8 mouse cellular contexts compared by ENCODE assay signal in the genomic region with DNA sequence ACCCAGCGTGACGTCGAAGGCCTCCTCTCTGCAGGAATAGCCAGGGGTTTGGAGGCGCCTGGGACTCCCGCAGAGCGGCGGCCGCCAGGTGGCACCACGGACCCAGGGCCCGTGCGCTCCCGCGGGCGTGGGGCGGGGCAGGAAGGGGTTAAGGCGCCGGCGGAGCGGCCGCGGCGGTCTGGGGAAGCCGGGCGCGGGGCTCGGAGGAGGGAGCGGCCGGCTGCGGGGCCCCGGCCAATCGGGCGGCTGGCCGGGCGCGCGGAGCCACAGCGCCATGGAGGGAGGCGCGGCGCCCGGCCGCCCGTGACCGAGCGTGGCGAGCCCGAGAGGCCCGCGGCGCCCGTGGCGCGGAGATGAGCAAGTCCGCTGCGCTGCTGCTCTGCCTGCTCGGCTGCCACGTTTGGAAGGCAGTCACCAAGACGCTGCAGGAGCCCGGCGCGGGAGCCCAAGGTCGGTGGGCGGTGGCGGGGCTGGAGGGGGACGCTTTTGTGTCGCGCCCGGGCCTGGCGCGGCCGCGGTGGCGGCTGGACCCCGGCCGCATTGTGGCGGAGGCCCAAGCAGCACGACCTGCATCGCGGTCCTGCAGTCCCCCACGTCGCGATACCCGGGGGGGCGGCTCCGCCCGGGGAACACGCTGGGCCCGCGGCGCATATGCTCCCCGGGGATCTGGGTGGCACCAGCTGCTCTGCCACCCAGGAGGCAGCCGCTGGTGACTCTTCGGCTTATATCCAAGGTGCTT. TPM values are rescaled to one million over a fixed set of nuclear protein-coding genes. Genes with fewer than 3 reads are reported as not detected.
DNase-seq lines count a peak whose midpoint lies in the region; ATAC-seq lines count a peak whose summit lies in the region.

No protein-coding gene starts in this region.

- intact Hi-C loops in left cerebral cortex, postnatal 10 days (cut with DNase I): loop anchor here (2.0 to 10.0 kb wide), 5 partner anchors 49 to 296 kb away; partner anchors contain the start of genes Nmt2 and Rpp38

- H3K9me3 ChIP-seq in intestine, embryonic 15.5 days: no peaks in the 10 kb centered on the region

- peak overlapping the region; percentile 84 for H3K27ac ChIP-seq in intestine, embryonic 15.5 days

- H3K27me3 ChIP-seq in intestine, embryonic 15.5 days (replicated peaks): no peaks in the 10 kb centered on the region

- H3K9ac ChIP-seq in intestine, embryonic 15.5 days: peak overlapping the region; percentile 85

- peak overlapping the region; percentile 74 for H3K4me2 ChIP-seq in intestine, embryonic 15.5 days (replicated peaks)

- peak overlapping the region; percentile 83 for H3K4me3 ChIP-seq in intestine, embryonic 15.5 days (replicated peaks)

- no peaks in the 10 kb centered on the region for H3K36me3 ChIP-seq in intestine, embryonic 15.5 days

- peak; percentile 91 to 94 for DNase-seq in adrenal gland, adult 18-20 months (ENCODE audit: low spot score in 2 of 2)
- peak; percentile 84 for DNase-seq in embryo, embryonic 10 days (ENCODE audit: low spot score)
- peak; percentile 82 for DNase-seq in gastrocnemius, postnatal 25 days
- peak; percentile 73 to 94 for DNase-seq in left cerebral cortex, postnatal 10 days (ENCODE audit: extremely low spot score in 1 of 2, low spot score in 2 of 2)
- DNase-seq in right cerebral cortex, postnatal 4 days: peak; percentile 95

- peaks cover 5% of the 10 kb centered on the region for H3K4me1 ChIP-seq in intestine, embryonic 15.5 days (replicated peaks)

- peak; percentile 96 for ATAC-seq in intestine, embryonic 15.5 days
- ATAC-seq in megakaryocyte progenitor cell, adult 5-6 weeks (replicated peaks; ENCODE audit: poor library complexity): peak; percentile 94
- ATAC-seq in inflammation-experienced regulatory T-cells, adult 6 months: no peak

- under 1% methylated on average over 84 of the region's 93 CpGs for WGBS in intestine, embryonic 15.5 days

RNA-seq across cellular contexts. Expression of gene Fam171a1, which starts 4.3 kb away (rescaled TPM):
- 10 to 100 TPM; 16.8 to 22.7 TPM for total RNA-seq in adrenal gland, adult 18-20 months (2021)
- 1 to 10 TPM; 3.9 to 4.7 TPM for total RNA-seq in gastrocnemius, postnatal 25 days (2021)
- 27.5 and 28.1 TPM in 2 replicates for polyA plus RNA-seq in intestine, embryonic 15.5 days (2015; fragmentation: Nextera tagmentation; extraction: Ambion mirVana)
- total RNA-seq in left cerebral cortex, postnatal 10 days (2021): 10 to 100 TPM; 58.5 to 60.2 TPM
- total RNA-seq in megakaryocyte progenitor cell, adult 5-6 weeks (2015): 3.7 and 5.5 TPM in 2 replicates
- total RNA-seq in megakaryocyte progenitor cell, adult 5-6 weeks (2017): 2.4 and 3.2 TPM in 2 replicates
- polyA plus RNA-seq in inflammation-experienced regulatory T-cells, adult 6 months (2017; shearing (Covaris generic)): not detected
